Mouse (Mus musculus): Measurements from ENCODE around the gene Ap4b1. TPM values are rescaled to one million over a fixed set of nuclear protein-coding genes. Genes with fewer than 3 reads are reported as not detected.
"Not testable (repeated sequence)": the region's sequence is repeated elsewhere in the genome, so short reads cannot be mapped to it uniquely, and the experiment has no call there.

Ap4b1 gene
- total RNA-seq, 2 experiments from 2014 or later, result 56.9 to 103 TPM

- no peak for ATAC-seq (replicated peaks; ENCODE audit: low FRiP score, poor library complexity, severe bottlenecking)
Observed at GRCm38 (mm10) chr3:103792566-103792965, 16.8 kb upstream of the Ap4b1 start.

- ATAC-seq (replicated peaks; ENCODE audit: low FRiP score, poor library complexity, severe bottlenecking), result no peak
Observed at GRCm38 (mm10) chr3:103796389-103796788, 12.9 kb upstream of the Ap4b1 start.

GRCm38 (mm10) chr3:103799507-103799906, 9.8 kb upstream of the Ap4b1 start:
- ATAC-seq (replicated peaks; ENCODE audit: low FRiP score, poor library complexity, severe bottlenecking), result peak; percentile 89

- ATAC-seq (replicated peaks; ENCODE audit: low FRiP score, poor library complexity, severe bottlenecking), result peak; percentile 72
Observed at GRCm38 (mm10) chr3:103801631-103802531, 7.4 kb upstream of the Ap4b1 start.

GRCm38 (mm10) chr3:103802861-103803260, 6.5 kb upstream of the Ap4b1 start:
- ATAC-seq (replicated peaks; ENCODE audit: low FRiP score, poor library complexity, severe bottlenecking), result no peak

- no peak for ATAC-seq (replicated peaks; ENCODE audit: low FRiP score, poor library complexity, severe bottlenecking)
Observed at GRCm38 (mm10) chr3:103805671-103806070, 3.6 kb upstream of the Ap4b1 start.

GRCm38 (mm10) chr3:103809799-103810150, 455 bp downstream of the Ap4b1 start:
- ATAC-seq (replicated peaks; ENCODE audit: low FRiP score, poor library complexity, severe bottlenecking), result peak; percentile 48

GRCm38 (mm10) chr3:103810967-103811366, 1.6 kb downstream of the Ap4b1 start:
- peak; percentile 45 for ATAC-seq (replicated peaks; ENCODE audit: low FRiP score, poor library complexity, severe bottlenecking)

GRCm38 (mm10) chr3:103827548-103827947, 18.2 kb downstream of the Ap4b1 start:
- ATAC-seq (replicated peaks; ENCODE audit: low FRiP score, poor library complexity, severe bottlenecking), result no peak

GRCm38 (mm10) chr3:103829036-103829435, 19.7 kb downstream of the Ap4b1 start:
- ATAC-seq (replicated peaks; ENCODE audit: low FRiP score, poor library complexity, severe bottlenecking), result no peak

GRCm38 (mm10) chr3:103830681-103831080, 21.4 kb downstream of the Ap4b1 start:
- not testable (repeated sequence) for ATAC-seq (replicated peaks; ENCODE audit: low FRiP score, poor library complexity, severe bottlenecking)

GRCm38 (mm10) chr3:103831146-103831545, 21.8 kb downstream of the Ap4b1 start:
- ATAC-seq (replicated peaks; ENCODE audit: low FRiP score, poor library complexity, severe bottlenecking), result no peak

GRCm38 (mm10) chr3:103832426-103832825, 23.1 kb downstream of the Ap4b1 start, which contains the start of gene Bcl2l15:
TSS of gene Bcl2l15 (plus strand) at chr3:103832601.
- no peak for ATAC-seq (replicated peaks; ENCODE audit: low FRiP score, poor library complexity, severe bottlenecking)

GRCm38 (mm10) chr3:103834001-103834400, 24.7 kb downstream of the Ap4b1 start:
- ATAC-seq (replicated peaks; ENCODE audit: low FRiP score, poor library complexity, severe bottlenecking), result no peak

- ATAC-seq (replicated peaks; ENCODE audit: low FRiP score, poor library complexity, severe bottlenecking), result no peak
Observed at GRCm38 (mm10) chr3:103835272-103835950, 26.1 kb downstream of the Ap4b1 start.

- ATAC-seq (replicated peaks; ENCODE audit: low FRiP score, poor library complexity, severe bottlenecking), result no peak
Observed at GRCm38 (mm10) chr3:103835951-103836310, 26.6 kb downstream of the Ap4b1 start.

- ATAC-seq (replicated peaks; ENCODE audit: low FRiP score, poor library complexity, severe bottlenecking), result no peak
Observed at GRCm38 (mm10) chr3:103836453-103836852, 27.1 kb downstream of the Ap4b1 start.

GRCm38 (mm10) chr3:103839711-103840110, 30.4 kb downstream of the Ap4b1 start:
- no peak for ATAC-seq (replicated peaks; ENCODE audit: low FRiP score, poor library complexity, severe bottlenecking)

GRCm38 (mm10) chr3:103840195-103840594, 30.9 kb downstream of the Ap4b1 start:
- ATAC-seq (replicated peaks; ENCODE audit: low FRiP score, poor library complexity, severe bottlenecking), result not testable (repeated sequence)

GRCm38 (mm10) chr3:103840946-103841345, 31.6 kb downstream of the Ap4b1 start:
- not testable (repeated sequence) for ATAC-seq (replicated peaks; ENCODE audit: low FRiP score, poor library complexity, severe bottlenecking)
